ENCODE assay signal across 32 mouse cellular contexts in the genomic region with DNA sequence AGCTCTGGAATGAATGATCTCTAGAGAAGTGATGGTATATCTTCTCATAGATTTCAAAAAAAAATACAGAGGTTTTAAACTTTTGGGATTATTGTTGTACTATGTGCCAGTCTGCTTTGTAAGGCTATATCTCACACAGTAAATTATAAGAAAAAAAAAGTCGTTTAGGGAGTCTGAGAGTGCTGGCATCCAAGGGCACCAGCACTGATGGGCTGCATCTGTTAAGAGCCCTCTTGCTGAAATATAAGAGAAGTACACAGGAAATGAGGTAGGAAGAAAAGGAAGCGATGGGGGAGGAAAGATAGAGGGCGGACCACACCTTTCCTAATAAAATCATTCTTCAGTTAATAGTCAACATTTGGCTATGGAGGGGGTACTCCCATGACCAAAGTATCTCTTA. TPM values are rescaled to one million over a fixed set of nuclear protein-coding genes. Genes with fewer than 3 reads are reported as not detected.
"Had no signal": no experiment of that assay in that cellular context is flagged by ENCODE, and none has a peak within 500 bp of the region (broad histone marks: within the 10 kb centered on the region; RNA-seq: fewer than 3 reads in every experiment).

No protein-coding gene starts in this region.

- DNase-seq: cerebellum, adult 9-10 months; cerebellum, adult 9-11 months; cerebellum, postnatal 10 days; cerebellum, postnatal 14 days; cerebellum, postnatal 25 days; cerebellum, postnatal 36 days; embryo, embryonic 11 days; forebrain, postnatal 0 days; gastrocnemius, adult 2 months; gastrocnemius, postnatal 10 days; gastrocnemius, postnatal 14 days; gastrocnemius, postnatal 25 days; gastrocnemius, postnatal 36 days; heart, adult 11 months; heart, adult 18-20 months; heart, adult 2 months had no signal

- H3K9ac ChIP-seq: embryonic facial prominence, embryonic 12.5 days; embryonic facial prominence, embryonic 13.5 days; embryonic facial prominence, embryonic 15.5 days; forebrain, embryonic 12.5 days; forebrain, embryonic 13.5 days; forebrain, embryonic 15.5 days; forebrain, postnatal 0 days had no signal

- H3K36me3 ChIP-seq: embryonic facial prominence, embryonic 10.5 days; embryonic facial prominence, embryonic 12.5 days; embryonic facial prominence, embryonic 13.5 days; embryonic facial prominence, embryonic 15.5 days; forebrain, embryonic 10.5 days; forebrain, embryonic 12.5 days; forebrain, embryonic 15.5 days had no signal

- H3K4me2 ChIP-seq: embryonic facial prominence, embryonic 12.5 days; embryonic facial prominence, embryonic 13.5 days; embryonic facial prominence, embryonic 15.5 days; forebrain, embryonic 12.5 days; forebrain, embryonic 13.5 days; forebrain, embryonic 15.5 days had no signal

- H3K27me3 ChIP-seq: embryonic facial prominence, embryonic 12.5 days; embryonic facial prominence, embryonic 13.5 days; embryonic facial prominence, embryonic 15.5 days; forebrain, embryonic 12.5 days; forebrain, embryonic 13.5 days; forebrain, embryonic 15.5 days had no signal

- H3K4me3 ChIP-seq: embryonic facial prominence, embryonic 10.5 days; embryonic facial prominence, embryonic 12.5 days; embryonic facial prominence, embryonic 13.5 days; embryonic facial prominence, embryonic 15.5 days; erythroblast, embryonic 14.5 days; forebrain, embryonic 10.5 days; forebrain, embryonic 12.5 days; forebrain, embryonic 13.5 days; forebrain, embryonic 15.5 days; gastrocnemius, adult 2 months; heart, adult 2 months had no signal

- H3K27ac ChIP-seq: embryonic facial prominence, embryonic 10.5 days; embryonic facial prominence, embryonic 12.5 days; embryonic facial prominence, embryonic 13.5 days; embryonic facial prominence, embryonic 15.5 days; forebrain, embryonic 10.5 days; forebrain, embryonic 12.5 days; forebrain, embryonic 13.5 days; forebrain, embryonic 15.5 days; gastrocnemius, adult 2 months; heart, adult 2 months had no signal

- H3K4me1 ChIP-seq: embryonic facial prominence, embryonic 10.5 days; embryonic facial prominence, embryonic 12.5 days; embryonic facial prominence, embryonic 13.5 days; embryonic facial prominence, embryonic 15.5 days; forebrain, embryonic 10.5 days; forebrain, embryonic 12.5 days; forebrain, embryonic 13.5 days; forebrain, embryonic 15.5 days had no signal

- H3K9me3 ChIP-seq: embryonic facial prominence, embryonic 10.5 days; embryonic facial prominence, embryonic 12.5 days; embryonic facial prominence, embryonic 13.5 days; embryonic facial prominence, embryonic 15.5 days; forebrain, embryonic 10.5 days; forebrain, embryonic 12.5 days; forebrain, embryonic 13.5 days; forebrain, embryonic 15.5 days had no signal

RNA-seq across cellular contexts. Expression of gene Bcl2a1a, which starts 2.2 kb away (rescaled TPM):
- total RNA-seq: forebrain, postnatal 0 days; gastrocnemius, adult 18-20 months; gastrocnemius, adult 2 months; gastrocnemius, adult 8-10 months; gastrocnemius, postnatal 25 days; gastrocnemius, postnatal 36 days; gastrocnemius, postnatal 4 days had no signal
- polyA plus RNA-seq: embryonic facial prominence, embryonic 10.5 days; embryonic facial prominence, embryonic 11.5 days; embryonic facial prominence, embryonic 12.5 days; embryonic facial prominence, embryonic 13.5 days; erythroblast, embryonic 14.5 days; forebrain, embryonic 10.5 days; forebrain, embryonic 11.5 days; forebrain, embryonic 12.5 days; forebrain, embryonic 13.5 days; forebrain, embryonic 14.5 days; forebrain, embryonic 15.5 days; forebrain, embryonic 16.5 days; forebrain, postnatal 0 days had no signal
